9 mouse cellular contexts compared by ENCODE assay signal in genomic region chr7:129790590-129791449, GRCm38 (mm10).
DNase-seq lines count a peak whose midpoint lies in the region; ATAC-seq and TF ChIP-seq lines count a peak whose summit lies in the region.
"Had no signal": no experiment of that assay in that cellular context is flagged by ENCODE, and none has a peak within 500 bp of the region (broad histone marks: within the 10 kb centered on the region; RNA-seq: fewer than 3 reads in every experiment).

No protein-coding gene starts in this region.

- no peaks in the 10 kb centered on the region for H3K36me3 ChIP-seq in heart, embryonic 14.5 days (ENCODE audit: control insufficient read depth, insufficient read depth, low read length)
- no peaks in the 10 kb centered on the region for H3K36me3 ChIP-seq in small intestine, adult 2 months (ENCODE audit: control insufficient read depth, insufficient read depth, low read length)

- no peaks in the 10 kb centered on the region for H3K27me3 ChIP-seq in heart, embryonic 14.5 days (ENCODE audit: control insufficient read depth, insufficient read depth, low read length)
- no peaks in the 10 kb centered on the region for H3K27me3 ChIP-seq in small intestine, adult 2 months (ENCODE audit: control insufficient read depth, insufficient read depth, low read length)

- H3K9me3 ChIP-seq in heart, embryonic 14.5 days (ENCODE audit: control insufficient read depth, low read length), result no peaks in the 10 kb centered on the region

- WGBS in heart, embryonic 14.5 days, result 50% methylated on average over 6 of the region's 6 CpGs
- 80% methylated on average over 6 of the region's 6 CpGs for WGBS in small intestine, adult 2 months

- DNase-seq in kidney, postnatal 36 days, result peak; percentile 4 to 25
- no peak for DNase-seq in kidney, postnatal 10 days
- DNase-seq in right cerebral cortex, postnatal 14 days, result no peak
- no peak for DNase-seq in adrenal gland, postnatal 10 days
- DNase-seq: cerebellum, postnatal 36 days had no signal

- TF ChIP-seq CTCF in small intestine, adult 2 months (IDR thresholded peaks at IDR 0.05; ENCODE audit: extremely low read depth, insufficient read length, insufficient replicate concordance, low read depth, low read length), result no peak

- no peak overlapping the region for H3K4me3 ChIP-seq in heart, embryonic 14.5 days (ENCODE audit: control insufficient read depth in 1 of 2, insufficient read depth in 1 of 2, low read depth in 1 of 2, low read length in 2 of 2)
- H3K4me3 ChIP-seq in small intestine, adult 2 months (ENCODE audit: low read depth, low read length), result no peak overlapping the region

- H3K4me1 ChIP-seq in heart, embryonic 14.5 days (ENCODE audit: control insufficient read depth in 2 of 2, insufficient read depth in 2 of 2, low read length in 2 of 2), result peaks cover 11 to 12% of the 10 kb centered on the region in 2 experiments; a peak in 3 of 4 replicates
- H3K4me1 ChIP-seq in small intestine, adult 2 months (ENCODE audit: control insufficient read depth, insufficient read depth, insufficient read length, low read length), result no peaks in the 10 kb centered on the region

- peak overlapping the region; percentile 4 to 23; a peak in 1 of 4 replicates for H3K27ac ChIP-seq in heart, embryonic 14.5 days (replicated peaks in 1 of 2; ENCODE audit: control insufficient read depth in 1 of 2, insufficient read depth in 1 of 2, low read depth in 2 of 2, low read length in 2 of 2)
- H3K27ac ChIP-seq in small intestine, adult 2 months (ENCODE audit: insufficient read depth, low read depth, low read length), result peak overlapping the region; percentile 71

- no peak overlapping the region for H3K4me2 ChIP-seq in heart, embryonic 14.5 days (ENCODE audit: low read length)

- TF ChIP-seq POLR2A in small intestine, adult 2 months (IDR thresholded peaks at IDR 0.05; ENCODE audit: low read depth, low read length), result no peak

- no peak overlapping the region for H3K9ac ChIP-seq in heart, embryonic 14.5 days (ENCODE audit: low read length)

- peak; percentile 50 for ATAC-seq in granulocyte monocyte progenitor cell, adult 5-6 weeks (replicated peaks; ENCODE audit: poor library complexity, severe bottlenecking)
- peak; percentile 66 for ATAC-seq in heart, embryonic 14.5 days (ENCODE audit: insufficient number of reproducible peaks, insufficient read depth, low FRiP score, low read depth)
- ATAC-seq: inflammation-experienced regulatory T-cells, adult 6 months had no signal

Comparison
In these comparisons a context has a peak if more than half of its experiments do, and no peak if none do; other contexts are left out.
1. DNase-seq: peak in kidney, postnatal 36 days (2 of 2); none in kidney, postnatal 10 days (single experiment), right cerebral cortex, postnatal 14 days (single experiment) and adrenal gland, postnatal 10 days (single experiment).